Comparison of ENCODE assay signal across 12 mouse cellular contexts in the genomic region with DNA sequence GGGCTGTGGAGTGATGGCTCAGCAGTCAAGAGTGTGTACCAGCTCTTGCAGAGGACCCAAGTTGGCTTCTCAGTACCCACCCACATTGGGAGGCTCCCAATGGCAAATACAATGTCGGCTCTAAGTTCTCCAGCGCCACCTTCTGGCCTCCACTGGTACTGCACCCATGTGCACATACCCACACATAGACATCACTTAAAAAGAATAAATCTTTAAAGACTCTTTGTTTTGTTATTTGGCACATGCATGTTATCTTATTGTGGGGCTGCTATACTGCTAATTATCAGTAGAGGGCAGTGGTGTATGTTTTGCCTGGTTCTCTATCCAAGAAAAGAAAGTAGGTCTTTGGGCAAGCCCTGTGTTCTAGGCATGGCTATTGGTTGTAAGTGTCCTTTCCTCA.
A peak's percentile ranks its signal among the peaks of the same experiment; 100 is the strongest.
DNase-seq lines count a peak whose midpoint lies in the region; ATAC-seq and TF ChIP-seq lines count a peak whose summit lies in the region.
"Had no signal": no experiment of that assay in that cellular context is flagged by ENCODE, and none has a peak within 500 bp of the region (broad histone marks: within the 10 kb centered on the region; RNA-seq: fewer than 3 reads in every experiment).

No protein-coding gene starts in this region.

- WGBS in heart, adult 2 months = 19% methylated on average over 2 of the region's 2 CpGs
- 47% methylated on average over 2 of the region's 2 CpGs for WGBS in bone marrow, adult 2 months

- H3K79me2 ChIP-seq in heart, adult 2 months (replicated peaks; ENCODE audit: control insufficient read depth, insufficient read depth, low read length) = no peaks in the 10 kb centered on the region

- TF ChIP-seq EP300 in heart, adult 2 months (IDR thresholded peaks at IDR 0.05; ENCODE audit: insufficient read depth, low read depth, low read length) = no peak

- no peak overlapping the region for H3K4me3 ChIP-seq in heart, adult 2 months
- H3K4me3 ChIP-seq in bone marrow, adult 2 months (replicated peaks; ENCODE audit: control insufficient read depth, low read depth, low read length) = no peak overlapping the region
- H3K4me3 ChIP-seq: hindbrain, embryonic 15.5 days; limb, embryonic 13.5 days had no signal

- ATAC-seq in megakaryocyte progenitor cell, adult 5-6 weeks (replicated peaks; ENCODE audit: poor library complexity) = peak; percentile 53
- ATAC-seq: Patski had no signal

- intact Hi-C loops in heart, adult 2 months (cut with DNase I) = loop anchor here (5.0 kb wide), 1 partner anchor 87 kb away; no protein-coding TSS in a partner anchor

- H3K27me3 ChIP-seq in heart, adult 2 months (ENCODE audit: control insufficient read depth, insufficient read depth, low read length) = no peaks in the 10 kb centered on the region

- no peaks in the 10 kb centered on the region for H3K4me1 ChIP-seq in heart, adult 2 months (ENCODE audit: control insufficient read depth, insufficient read depth, low read length)
- H3K4me1 ChIP-seq in bone marrow, adult 2 months (ENCODE audit: control insufficient read depth, insufficient read depth, low read length) = no peaks in the 10 kb centered on the region

- H3K27ac ChIP-seq in heart, adult 2 months = no peak overlapping the region
- no peak overlapping the region for H3K27ac ChIP-seq in bone marrow, adult 2 months (ENCODE audit: control insufficient read depth, insufficient read depth, low read depth, low read length, poor library complexity)
- H3K27ac ChIP-seq: hindbrain, embryonic 15.5 days; limb, embryonic 13.5 days had no signal

- no peaks in the 10 kb centered on the region for H3K36me3 ChIP-seq in heart, adult 2 months (ENCODE audit: control insufficient read depth, insufficient read depth, low read length)
- H3K36me3 ChIP-seq: hindbrain, embryonic 15.5 days had no signal

- TF ChIP-seq CTCF in heart, adult 2 months (IDR thresholded peaks at IDR 0.05) = peak; percentile 78
- TF ChIP-seq CTCF in bone marrow, adult 2 months (IDR thresholded peaks at IDR 0.05; ENCODE audit: control insufficient read depth, insufficient read depth, low read length) = peak; percentile 54

- no peak for TF ChIP-seq POLR2A in heart, adult 2 months (IDR thresholded peaks at IDR 0.05; ENCODE audit: insufficient read depth, low read depth, low read length)
- no peak for TF ChIP-seq POLR2A in bone marrow, adult 2 months (IDR thresholded peaks at IDR 0.05; ENCODE audit: borderline replicate concordance, control insufficient read depth, low read depth, low read length)

- no peak overlapping the region for H3K9ac ChIP-seq in heart, adult 2 months (ENCODE audit: low read depth, low read length)
- H3K9ac ChIP-seq: hindbrain, embryonic 15.5 days; limb, embryonic 13.5 days had no signal

- no peak for DNase-seq in heart, adult 2 months
- no peak for DNase-seq in heart, adult 8-10 months (ENCODE audit: low spot score)
- peak; percentile 2 for DNase-seq in 416B (ENCODE audit: low read depth)
- DNase-seq in urinary bladder, postnatal 14 days (ENCODE audit: low spot score) = no peak
- no peak for DNase-seq in heart, adult 11 months
- no peak for DNase-seq in cerebellum, postnatal 36 days
- DNase-seq: cerebellum, adult 18-20 months had no signal
